Mouse (Mus musculus) CD4-positive helper T cell, adult 2 months (primary cell): Measurements from ENCODE around the gene Ccz1.

ENCODE experiments used
- DNase-seq: peaks from one replicate; pipeline ENCODE4 v3.0.0-alpha.2; 2012; ENCODE audit warnings: low read depth, missing footprints, low spot score

The Ccz1 gene

DNA sequence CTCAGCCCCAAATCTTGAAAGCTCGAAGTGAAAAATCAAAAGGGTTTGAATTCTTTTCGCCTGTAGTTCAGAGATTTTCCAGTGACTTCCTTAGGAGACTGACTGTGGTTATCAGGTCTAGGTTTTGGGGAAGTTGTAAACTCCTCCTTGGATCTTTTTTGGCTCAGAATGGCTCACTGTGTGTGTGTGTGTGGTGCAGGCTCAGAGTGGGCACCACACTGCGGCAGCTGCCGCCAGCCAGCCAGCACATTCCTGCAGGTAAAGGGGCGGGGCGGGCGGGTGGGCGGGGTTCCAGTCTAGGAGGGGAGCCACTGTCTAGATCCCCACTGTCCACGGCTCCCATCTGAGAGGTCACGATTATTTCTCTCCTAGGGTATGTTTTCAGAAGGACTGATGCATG lies 73.1 kb downstream of the Ccz1 start:
- no peak for DNase-seq
